Mouse (Mus musculus) bone marrow macrophage, adult 2 months (primary cell): Measurements from ENCODE around the gene Itgax.

Experiments used
- CTCF ChIP-seq: IDR thresholded peaks from 2 replicates; pipeline ENCODE4 v1.5.1; 2012; ENCODE audit warnings: low read depth, mild to moderate bottlenecking, low read length, moderate library complexity
- POLR2A ChIP-seq: IDR thresholded peaks from 2 replicates; pipeline ENCODE4 v1.6.1; 2012; ENCODE audit warnings: mild to moderate bottlenecking, low read depth, low read length, borderline replicate concordance

- TF ChIP-seq POLR2A (no peak), CTCF (no peak)
Observed at GRCm38 (mm10) chr7:128080012-128080411, 49.3 kb upstream of the Itgax start.
